Mouse (Mus musculus) hematopoietic multipotent progenitor cell, adult 10-12 weeks (in vitro differentiated cells): ENCODE results near the gene Rab44. TPM values are rescaled to one million over a fixed set of nuclear protein-coding genes. Genes with fewer than 3 reads are reported as not detected.

Experiments used
- polyA plus RNA-seq: library from polyadenylated mRNA; stranded (reverse); fragments of >175 nt; gene quantifications from 2 replicates; pipeline ENCODE4 v1.2.3, GENCODE M21; 2012; ENCODE audit warnings: low replicate concordance

The Rab44 gene
- 4.5 and 12.6 TPM in 2 replicates for polyA plus RNA-seq

GRCm38 (mm10) chr17:29113591-29114352 lies at the start of gene Rab44:
Gene Rab44, plus strand, starts transcription at chr17:29114145.

DNA sequence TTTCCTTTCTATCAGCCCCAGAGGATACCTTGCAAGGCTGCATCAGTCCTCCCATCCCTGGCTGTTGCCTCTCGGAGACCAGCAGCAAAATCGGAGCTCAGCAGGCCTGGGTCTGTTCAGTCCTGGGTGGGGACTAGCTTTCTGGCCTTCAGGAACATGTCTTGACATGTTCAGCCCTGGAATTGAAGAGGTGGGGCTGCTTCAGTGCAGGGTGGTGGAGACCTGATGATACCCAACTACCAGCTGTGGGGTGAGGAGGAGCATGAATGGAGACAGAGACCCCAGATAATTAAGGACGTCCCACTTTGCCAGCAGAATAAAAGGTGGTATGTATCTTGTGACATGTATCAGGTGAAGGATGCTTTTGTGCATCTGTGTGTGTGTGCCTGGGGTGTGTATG lies 23.2 kb upstream of the Rab44 start, which contains the start of gene Cdkn1a:
Gene Cdkn1a (plus strand): TSS at position 201 of the 400 bp plus-strand sequence.

Other genes starting within 250 kb of the Rab44 start
- gene 4930539E08Rik, start 198.8 kb upstream of the Rab44 start, polyA plus RNA-seq = 0.35 and 0.99 TPM in 2 replicates
- 0.14 TPM in 1 of 2 replicates, not detected in the other for gene Pxt1, start 170.3 kb upstream of the Rab44 start, polyA plus RNA-seq
- 88.5 and 185 TPM in 2 replicates for gene Kctd20, start 162.2 kb upstream of the Rab44 start, polyA plus RNA-seq
- gene Stk38, start 106.2 kb upstream of the Rab44 start, polyA plus RNA-seq = 196 and 559 TPM in 2 replicates
- 24.5 and 106 TPM in 2 replicates for gene Srsf3, start 81.5 kb upstream of the Rab44 start, polyA plus RNA-seq
- gene Cdkn1a, start 23.2 kb upstream of the Rab44 start, polyA plus RNA-seq = 3.3 and 5.3 TPM in 2 replicates
- 31.4 and 64.7 TPM in 2 replicates for gene Cpne5, start 124.0 kb downstream of the Rab44 start, polyA plus RNA-seq
- 2.5 and 17.9 TPM in 2 replicates for gene Ppil1, start 150.0 kb downstream of the Rab44 start, polyA plus RNA-seq
- 28.9 and 35.7 TPM in 2 replicates for gene BC004004, start 154.6 kb downstream of the Rab44 start, polyA plus RNA-seq
- gene Pi16, start 203.5 kb downstream of the Rab44 start, polyA plus RNA-seq = 27.6 and 77.3 TPM in 2 replicates
- 107 and 147 TPM in 2 replicates for gene Mtch1, start 233.8 kb downstream of the Rab44 start, polyA plus RNA-seq
- gene Fgd2, start 246.8 kb downstream of the Rab44 start, polyA plus RNA-seq = 243 and 259 TPM in 2 replicates